Mouse (Mus musculus) heart, embryonic 15.5 days (tissue): ENCODE results near the gene 1700017B05Rik. TPM values are rescaled to one million over a fixed set of nuclear protein-coding genes. Genes with fewer than 3 reads are reported as not detected.
"Not testable (repeated sequence)": the region's sequence is repeated elsewhere in the genome, so short reads cannot be mapped to it uniquely, and the experiment has no call there.

Source experiments
- ATAC-seq: fragments of 200-750 bp; cut with Nextera tagmentation; replicated peaks from 2 replicates; pipeline ENCODE4 v1.8.0; 2017; ENCODE audit warnings: low read depth, moderate TSS enrichment; ENCODE audit not compliant: insufficient number of reproducible peaks, insufficient read depth, low FRiP score
- H3K27ac ChIP-seq: fragments of 300-500 bp; sonication (generic); 2 replicates; pipeline ENCODE4 v1.5.1; 2015; ENCODE audit warnings: mild to moderate bottlenecking, inconsistent platforms
- H3K27me3 ChIP-seq: fragments of 300-500 bp; sonication (generic); 2 replicates; pipeline ENCODE4 v1.6.1; 2015; ENCODE audit warnings: inconsistent platforms
- H3K36me3 ChIP-seq: fragments of 300-500 bp; sonication (generic); 2 replicates; pipeline ENCODE4 v1.6.1; 2015; ENCODE audit warnings: mild to moderate bottlenecking, inconsistent platforms
- H3K4me1 ChIP-seq: fragments of 300-500 bp; sonication (generic); replicated peaks from 2 replicates; pipeline ENCODE4 v1.6.1; 2015; ENCODE audit warnings: inconsistent platforms
- H3K4me2 ChIP-seq: fragments of 300-500 bp; sonication (generic); 2 replicates; pipeline ENCODE4 v1.6.1; 2015; ENCODE audit warnings: inconsistent platforms, mild to moderate bottlenecking, moderate library complexity
- H3K4me3 ChIP-seq: fragments of 300-500 bp; sonication (generic); 2 replicates; pipeline ENCODE4 v1.5.1; 2015; ENCODE audit warnings: mild to moderate bottlenecking, inconsistent platforms
- H3K9ac ChIP-seq: fragments of 300-500 bp; sonication (generic); 2 replicates; pipeline ENCODE4 v1.6.1; 2015; ENCODE audit warnings: mild to moderate bottlenecking, inconsistent platforms
- H3K9me3 ChIP-seq: fragments of 300-500 bp; sonication (generic); replicated peaks from 2 replicates; pipeline ENCODE4 v1.6.1; 2016; ENCODE audit warnings: inconsistent platforms
- WGBS: fragments of 180-500 bp; shearing (Covaris S2); methylation state at CpG from one replicate; pipeline ENCODE4 v1.1.7; 2015; ENCODE audit warnings: mixed read lengths; 5-methylcytosine and 5-hydroxymethylcytosine counted together
- polyA plus RNA-seq: library from polyadenylated mRNA; unstranded; fragments of >200 nt; fragmentation: Nextera tagmentation; extraction: Ambion mirVana; gene quantifications from 2 replicates; pipeline ENCODE4 v1.2.1, GENCODE M21; 2015

The 1700017B05Rik gene
- polyA plus RNA-seq, 1 experiment from 2014 or later = 9.1 TPM

GRCm38 (mm10) chr9:57212448-57213222 lies 49.8 kb downstream of the 1700017B05Rik start:
- H3K27me3 ChIP-seq = no peaks in the 10 kb centered on the region
- H3K9me3 ChIP-seq = no peaks in the 10 kb centered on the region
- H3K27ac ChIP-seq = no peak overlapping the region
- no peak for ATAC-seq
- H3K4me2 ChIP-seq = no peak overlapping the region
- H3K36me3 ChIP-seq = no peaks in the 10 kb centered on the region
- H3K9ac ChIP-seq = no peak overlapping the region
- no peak overlapping the region for H3K4me3 ChIP-seq
- H3K4me1 ChIP-seq = no peaks in the 10 kb centered on the region
- 60% methylated on average over 9 of the region's 9 CpGs for WGBS

GRCm38 (mm10) chr9:57209316-57209715 lies 53.1 kb downstream of the 1700017B05Rik start:
- Histone ChIP-seq H3K27ac (no peak overlapping the region), H3K9me3 (no peaks in the 10 kb centered on the region), H3K4me1 (no peaks in the 10 kb centered on the region), H3K4me2 (no peak overlapping the region), H3K9ac (no peak overlapping the region), H3K27me3 (no peaks in the 10 kb centered on the region), H3K4me3 (no peak overlapping the region), H3K36me3 (no peaks in the 10 kb centered on the region)
- 30% methylated on average over 3 of the region's 3 CpGs for WGBS
- ATAC-seq = no peak

GRCm38 (mm10) chr9:57206896-57207295 lies 55.5 kb downstream of the 1700017B05Rik start:
- Histone ChIP-seq H3K9ac (no peak overlapping the region), H3K27me3 (no peaks in the 10 kb centered on the region), H3K9me3 (no peaks in the 10 kb centered on the region), H3K27ac (no peak overlapping the region), H3K4me3 (no peak overlapping the region), H3K4me2 (no peak overlapping the region), H3K36me3 (no peaks in the 10 kb centered on the region), H3K4me1 (no peaks in the 10 kb centered on the region)
- no peak for ATAC-seq
- WGBS = 60% methylated on average over 2 of the region's 2 CpGs

DNA sequence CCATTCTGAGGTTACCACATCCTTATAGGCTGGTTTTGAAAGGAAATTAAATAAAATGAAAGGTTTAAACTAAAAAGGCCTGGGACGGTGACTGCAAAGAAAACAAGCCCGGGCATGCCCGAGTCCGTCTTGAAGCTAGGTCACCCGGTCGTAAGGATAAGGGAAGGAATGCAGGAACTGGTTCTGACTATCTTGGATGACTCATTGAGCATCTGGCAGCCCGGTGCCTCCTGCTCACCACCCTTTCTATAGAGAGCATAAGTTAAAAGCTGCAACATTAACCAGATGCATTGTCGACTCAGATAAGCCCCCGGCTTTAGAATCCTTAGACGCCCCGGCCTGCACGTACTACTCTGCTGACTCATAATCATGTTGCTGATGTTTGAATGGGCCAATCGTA lies 58.8 kb downstream of the 1700017B05Rik start:
- H3K4me2 ChIP-seq, H3K9ac ChIP-seq, H3K36me3 ChIP-seq, H3K4me1 ChIP-seq, H3K27me3 ChIP-seq, H3K9me3 ChIP-seq, ATAC-seq, H3K4me3 ChIP-seq, H3K27ac ChIP-seq: not testable (repeated sequence)
- WGBS = 30% methylated on average over 13 of the region's 13 CpGs

Other genes starting within 250 kb of the 1700017B05Rik start
- 15.7 and 24.4 TPM in 2 replicates for gene Sin3a, start 190.6 kb downstream of the 1700017B05Rik start, polyA plus RNA-seq
- gene Man2c1, start 131.9 kb downstream of the 1700017B05Rik start, polyA plus RNA-seq = 45.6 and 65.5 TPM in 2 replicates
- 5.7 and 7.0 TPM in 2 replicates for gene Neil1, start 114.3 kb downstream of the 1700017B05Rik start, polyA plus RNA-seq
- 57.7 and 73.4 TPM in 2 replicates for gene Commd4, start 104.3 kb downstream of the 1700017B05Rik start, polyA plus RNA-seq
- not detected in 2 replicates for gene Trcg1, start 26.1 kb downstream of the 1700017B05Rik start, polyA plus RNA-seq
- gene Ppcdc, start 177.5 kb upstream of the 1700017B05Rik start, polyA plus RNA-seq = 17.0 and 20.0 TPM in 2 replicates
- gene Scamp5, start 205.4 kb upstream of the 1700017B05Rik start, polyA plus RNA-seq = 7.6 and 9.7 TPM in 2 replicates
- gene Rpp25, start 241.4 kb upstream of the 1700017B05Rik start, polyA plus RNA-seq = 11.5 and 12.9 TPM in 2 replicates